Mouse (Mus musculus): Measurements from ENCODE around the gene Gpc6. TPM values are rescaled to one million over a fixed set of nuclear protein-coding genes. Genes with fewer than 3 reads are reported as not detected.

The Gpc6 gene
- polyA plus RNA-seq, 1 experiment from 2014 or later = 31.8 TPM

DNA sequence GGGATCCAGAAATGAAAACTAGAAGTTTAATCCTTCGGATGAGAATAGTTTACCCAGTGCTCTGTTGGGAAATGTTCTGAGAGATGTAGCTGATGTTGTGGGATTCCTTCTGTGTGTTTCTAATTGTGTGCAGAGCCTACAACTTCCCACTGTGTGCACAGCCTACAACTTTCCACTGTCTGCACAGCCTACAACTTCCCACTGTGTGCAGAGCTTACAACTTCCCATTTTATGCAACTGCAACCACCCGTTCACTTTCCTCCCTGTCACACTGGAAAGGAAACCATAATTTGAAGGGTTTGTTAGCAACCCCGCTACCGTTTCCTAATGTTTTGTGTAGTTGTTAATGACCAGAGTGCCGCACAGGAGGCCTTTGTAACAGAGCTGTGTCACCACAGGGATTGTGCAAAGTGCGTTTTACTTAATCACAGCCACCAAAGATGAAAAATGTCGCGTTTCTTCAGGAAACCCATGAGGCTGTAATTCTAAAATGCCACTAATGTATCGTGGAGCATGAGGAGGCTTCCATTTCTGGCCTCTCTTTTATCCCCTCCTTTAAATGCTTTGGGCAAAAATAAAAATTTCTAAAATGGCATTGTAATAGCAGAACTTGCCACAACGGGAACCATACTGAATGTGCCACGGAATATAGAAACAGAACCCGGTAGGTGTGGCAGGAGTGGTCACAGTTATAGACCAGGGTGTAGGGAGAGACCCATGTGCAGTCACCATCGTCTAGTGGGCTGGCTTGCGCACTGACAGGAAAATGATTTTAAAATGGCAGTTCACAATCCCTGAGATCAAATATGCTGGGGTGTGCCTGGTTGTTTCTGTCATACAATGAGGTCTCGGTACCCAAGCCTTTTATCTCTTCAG lies 853.7 kb downstream of the Gpc6 start:
- H3K4me1 ChIP-seq = no peaks in the 10 kb centered on the region
- no peaks in the 10 kb centered on the region for H3K9me3 ChIP-seq
- no peaks in the 10 kb centered on the region for H3K36me3 ChIP-seq
- no peak for DNase-seq (ENCODE audit: low spot score)
- H3K27me3 ChIP-seq (ENCODE audit: insufficient read depth, poor library complexity, severe bottlenecking) = no peaks in the 10 kb centered on the region
- no peak overlapping the region for H3K4me3 ChIP-seq
- no peak overlapping the region for H3K27ac ChIP-seq
- 86% methylated on average over 15 of the region's 15 CpGs for WGBS

DNA sequence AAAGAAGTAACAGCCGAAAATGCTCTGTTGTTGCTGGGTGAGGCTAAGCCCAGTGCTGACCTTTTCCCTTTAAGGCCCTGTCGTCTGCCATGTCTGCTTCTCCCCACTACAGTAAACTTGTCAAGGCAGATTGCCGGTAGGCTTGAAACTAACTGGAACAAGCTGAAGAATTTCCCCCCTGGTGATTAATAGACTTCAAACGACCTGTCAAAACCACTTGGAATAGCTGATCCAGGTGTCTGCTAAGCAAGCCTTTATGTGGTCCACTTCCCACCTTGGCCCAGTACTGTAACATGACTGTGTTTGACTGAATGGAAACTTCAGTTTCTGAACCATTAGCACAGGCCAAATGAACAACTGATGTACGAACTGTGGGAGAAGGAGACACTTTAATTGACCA lies 856.6 kb downstream of the Gpc6 start:
- no peak for DNase-seq (ENCODE audit: low spot score)
- H3K36me3 ChIP-seq = no peaks in the 10 kb centered on the region
- 0 out of 2 replicates have a peak, but pooled peaks cover 3% of the 10 kb centered on the region for H3K27me3 ChIP-seq (ENCODE audit: insufficient read depth, poor library complexity, severe bottlenecking)
- H3K4me3 ChIP-seq = no peak overlapping the region
- H3K4me1 ChIP-seq = no peaks in the 10 kb centered on the region
- no peak overlapping the region for H3K27ac ChIP-seq
- H3K9me3 ChIP-seq = no peaks in the 10 kb centered on the region
- WGBS = 62% methylated on average over 5 of the region's 5 CpGs

DNA sequence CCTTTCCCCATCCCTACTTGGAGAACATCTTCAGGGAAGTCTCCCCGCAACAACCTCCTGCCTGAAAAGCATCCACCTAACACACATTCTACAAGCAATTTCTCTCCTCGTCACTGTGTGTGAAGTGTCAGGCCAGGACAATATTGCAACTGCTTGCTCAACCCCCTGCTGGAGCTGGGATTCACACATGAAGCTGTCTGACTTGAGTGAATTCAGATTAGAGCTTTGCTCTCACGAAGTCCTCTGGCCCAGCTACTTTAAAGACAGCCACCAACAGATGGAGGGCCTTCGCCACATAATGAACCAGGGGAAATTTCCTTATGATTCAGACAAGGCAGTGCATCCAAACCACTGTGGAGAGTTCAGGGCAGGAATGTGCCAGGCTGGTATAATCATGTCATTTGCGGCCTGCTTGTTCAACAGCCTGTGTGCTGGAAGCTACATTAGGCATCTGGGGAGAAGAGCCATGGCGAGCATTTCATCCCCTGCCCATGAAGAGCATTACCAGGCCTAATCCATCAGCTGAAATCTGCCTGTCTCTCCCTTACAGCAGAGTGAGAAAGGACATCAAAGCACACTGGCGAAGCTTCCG lies 858.7 kb downstream of the Gpc6 start:
- no peak for DNase-seq (ENCODE audit: low spot score)
- H3K27me3 ChIP-seq (ENCODE audit: insufficient read depth, poor library complexity, severe bottlenecking) = 0 out of 2 replicates have a peak, but pooled peaks cover 3% of the 10 kb centered on the region
- no peak overlapping the region for H3K27ac ChIP-seq
- no peaks in the 10 kb centered on the region for H3K36me3 ChIP-seq
- H3K9me3 ChIP-seq = no peaks in the 10 kb centered on the region
- 79% methylated on average over 8 of the region's 8 CpGs for WGBS
- H3K4me3 ChIP-seq = no peak overlapping the region
- no peaks in the 10 kb centered on the region for H3K4me1 ChIP-seq

DNA sequence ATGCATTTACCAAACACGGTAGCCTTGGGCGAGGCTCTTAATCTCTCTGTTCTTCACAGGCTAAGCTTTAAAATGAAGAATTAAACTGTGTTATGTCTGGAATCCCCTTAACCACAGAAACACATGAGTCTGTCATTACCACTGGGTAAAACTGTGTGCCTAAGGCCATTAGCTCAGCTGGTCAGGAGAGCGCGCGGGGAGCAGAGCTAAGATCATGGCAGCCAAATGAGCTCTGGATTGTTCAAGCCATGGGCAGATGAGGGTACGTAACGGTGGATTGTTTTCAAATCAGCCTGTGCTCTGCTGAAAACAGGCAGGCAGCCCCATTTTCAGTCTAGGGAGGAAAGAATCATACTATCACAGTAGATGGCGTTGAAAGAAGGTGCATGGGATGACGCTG lies 859.8 kb downstream of the Gpc6 start:
- Histone ChIP-seq H3K4me3 (no peak overlapping the region), H3K36me3 (no peaks in the 10 kb centered on the region), H3K4me1 (no peaks in the 10 kb centered on the region), H3K27me3 (ENCODE audit: insufficient read depth, poor library complexity, severe bottlenecking) (0 out of 2 replicates have a peak, but pooled peaks cover 3% of the 10 kb centered on the region), H3K9me3 (no peaks in the 10 kb centered on the region), H3K27ac (no peak overlapping the region)
- WGBS = 90% methylated on average over 9 of the region's 9 CpGs
- no peak for DNase-seq (ENCODE audit: low spot score)

DNA sequence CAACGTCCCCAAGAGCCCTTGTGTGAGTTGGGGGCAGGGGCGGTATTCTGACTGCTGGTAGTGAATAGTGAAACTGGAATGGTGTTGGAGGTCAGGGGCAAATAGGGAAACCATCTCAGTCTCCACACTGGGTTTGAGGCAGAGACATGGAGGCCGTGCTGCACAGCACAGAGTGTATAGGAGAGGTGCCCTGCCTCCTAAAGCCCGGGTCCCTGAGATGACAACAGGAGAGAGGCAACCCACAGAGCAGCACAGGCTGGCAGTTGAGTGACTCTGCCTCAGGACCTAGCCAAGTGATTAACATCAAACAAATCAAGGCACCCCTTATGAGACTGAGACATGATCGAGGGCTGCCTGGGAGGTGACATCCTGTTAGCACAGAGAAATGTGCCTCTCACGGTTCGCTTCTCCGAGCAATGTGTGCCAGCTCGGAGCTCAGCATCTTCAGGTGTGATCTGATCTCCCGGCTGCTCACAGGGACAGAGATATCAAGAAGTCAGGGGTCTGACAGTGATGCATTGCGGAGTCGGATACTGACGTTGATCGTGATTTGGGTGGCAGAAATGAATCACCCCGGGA lies 860.5 kb downstream of the Gpc6 start:
- Histone ChIP-seq H3K27me3 (ENCODE audit: insufficient read depth, poor library complexity, severe bottlenecking) (0 out of 2 replicates have a peak, but pooled peaks cover 3% of the 10 kb centered on the region), H3K27ac (no peak overlapping the region), H3K9me3 (no peaks in the 10 kb centered on the region), H3K4me1 (no peaks in the 10 kb centered on the region), H3K4me3 (no peak overlapping the region), H3K36me3 (no peaks in the 10 kb centered on the region)
- no peak for DNase-seq (ENCODE audit: low spot score)
- 81% methylated on average over 15 of the region's 15 CpGs for WGBS

DNA sequence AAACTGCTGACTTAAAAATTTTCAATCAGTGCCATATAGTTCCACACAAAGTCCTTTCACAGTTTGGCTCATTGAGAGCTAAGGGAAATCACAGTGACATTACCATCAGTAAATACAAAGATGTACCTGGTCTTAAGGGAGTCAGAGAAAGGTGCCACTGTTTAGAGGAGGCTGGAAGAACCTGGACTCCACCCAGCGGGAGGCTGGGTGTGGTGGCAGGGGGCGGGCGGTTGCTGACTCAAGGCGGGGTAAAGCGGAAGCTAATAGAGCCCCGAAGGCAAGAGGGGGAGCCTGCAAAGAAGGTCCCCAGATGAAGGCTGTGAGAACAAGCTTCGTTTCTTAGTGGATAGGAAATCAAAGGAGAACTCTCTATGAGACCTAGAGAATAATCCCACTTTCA lies 861.5 kb downstream of the Gpc6 start:
- DNase-seq (ENCODE audit: low spot score) = no peak
- H3K9me3 ChIP-seq = no peaks in the 10 kb centered on the region
- no peak overlapping the region for H3K4me3 ChIP-seq
- H3K4me1 ChIP-seq = no peaks in the 10 kb centered on the region
- no peaks in the 10 kb centered on the region for H3K36me3 ChIP-seq
- H3K27me3 ChIP-seq (ENCODE audit: insufficient read depth, poor library complexity, severe bottlenecking) = 0 out of 2 replicates have a peak, but pooled peaks cover 3% of the 10 kb centered on the region
- WGBS = 47% methylated on average over 7 of the region's 7 CpGs
- H3K27ac ChIP-seq = no peak overlapping the region

DNA sequence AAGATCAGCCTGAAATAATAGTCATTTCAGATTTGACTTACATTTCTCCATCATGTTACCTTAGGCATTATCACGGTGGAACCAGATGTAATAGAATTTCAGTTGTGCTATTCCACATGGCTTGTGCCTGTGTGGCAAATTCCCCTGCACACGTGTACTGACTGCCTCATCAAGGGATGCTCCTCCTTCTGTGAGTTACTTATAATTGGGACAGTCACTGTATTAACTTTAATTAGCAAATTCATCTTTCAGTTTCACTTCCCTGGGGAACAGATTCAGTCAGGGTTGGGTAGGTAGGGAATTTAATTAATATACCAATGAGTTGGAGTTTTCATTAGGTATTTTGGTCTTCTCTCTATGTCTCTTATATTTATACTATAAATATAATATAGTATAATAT lies 869.8 kb downstream of the Gpc6 start:
- Histone ChIP-seq H3K36me3 (no peaks in the 10 kb centered on the region), H3K9me3 (no peaks in the 10 kb centered on the region), H3K4me3 (no peak overlapping the region), H3K4me1 (no peaks in the 10 kb centered on the region), H3K27me3 (ENCODE audit: insufficient read depth, poor library complexity, severe bottlenecking) (no peaks in the 10 kb centered on the region), H3K27ac (no peak overlapping the region)
- WGBS = 78% methylated on average over 2 of the region's 2 CpGs
- DNase-seq (ENCODE audit: low spot score) = no peak

DNA sequence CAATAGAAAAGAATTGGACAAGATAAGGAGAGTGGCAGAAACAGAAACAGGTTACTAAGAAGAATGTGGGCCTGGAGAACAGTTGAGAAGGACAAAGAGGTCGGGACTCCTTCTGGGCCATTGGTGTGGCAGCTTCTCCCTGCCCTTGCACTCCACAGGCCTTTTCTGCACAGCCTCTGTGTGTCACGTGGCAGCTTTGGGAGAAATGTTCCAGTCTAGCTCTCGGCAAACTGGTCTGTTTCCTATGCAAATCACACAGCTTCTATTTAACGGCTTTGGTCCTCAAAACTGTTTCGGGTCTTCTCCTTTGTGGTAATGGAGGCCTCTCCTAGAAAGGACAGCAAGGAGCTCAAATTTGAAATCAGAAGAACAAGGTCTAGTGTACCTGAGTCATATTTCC lies 871.5 kb downstream of the Gpc6 start:
- H3K9me3 ChIP-seq = no peaks in the 10 kb centered on the region
- no peaks in the 10 kb centered on the region for H3K27me3 ChIP-seq (ENCODE audit: insufficient read depth, poor library complexity, severe bottlenecking)
- no peak overlapping the region for H3K27ac ChIP-seq
- no peaks in the 10 kb centered on the region for H3K36me3 ChIP-seq
- H3K4me1 ChIP-seq = no peaks in the 10 kb centered on the region
- no peak overlapping the region for H3K4me3 ChIP-seq
- DNase-seq (ENCODE audit: low spot score) = no peak
- 77% methylated on average over 5 of the region's 5 CpGs for WGBS

DNA sequence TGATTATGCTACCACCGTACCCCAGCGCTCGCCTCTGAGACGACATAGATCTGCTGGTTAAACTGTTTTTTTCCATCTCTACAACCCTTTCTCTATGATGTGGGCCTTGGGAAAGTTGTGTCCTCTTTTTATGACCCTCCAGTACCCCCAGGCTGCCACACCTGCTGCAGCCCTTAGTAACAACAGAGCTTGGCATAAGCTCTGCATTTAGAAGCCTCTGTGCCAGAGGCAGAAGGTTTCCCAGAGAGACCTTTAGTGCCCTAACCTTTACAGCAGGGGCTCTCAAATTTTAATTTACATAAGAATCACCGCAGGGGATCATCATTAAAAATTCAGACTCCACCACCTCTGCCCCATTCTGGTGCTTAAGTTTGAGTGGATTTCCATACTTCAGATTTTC lies 875.3 kb downstream of the Gpc6 start:
- Histone ChIP-seq H3K9me3 (no peaks in the 10 kb centered on the region), H3K36me3 (no peaks in the 10 kb centered on the region), H3K27me3 (ENCODE audit: insufficient read depth, poor library complexity, severe bottlenecking) (no peaks in the 10 kb centered on the region), H3K4me1 (no peaks in the 10 kb centered on the region), H3K27ac (no peak overlapping the region), H3K4me3 (no peak overlapping the region)
- WGBS = 86% methylated on average over 5 of the region's 5 CpGs
- no peak for DNase-seq (ENCODE audit: low spot score)

DNA sequence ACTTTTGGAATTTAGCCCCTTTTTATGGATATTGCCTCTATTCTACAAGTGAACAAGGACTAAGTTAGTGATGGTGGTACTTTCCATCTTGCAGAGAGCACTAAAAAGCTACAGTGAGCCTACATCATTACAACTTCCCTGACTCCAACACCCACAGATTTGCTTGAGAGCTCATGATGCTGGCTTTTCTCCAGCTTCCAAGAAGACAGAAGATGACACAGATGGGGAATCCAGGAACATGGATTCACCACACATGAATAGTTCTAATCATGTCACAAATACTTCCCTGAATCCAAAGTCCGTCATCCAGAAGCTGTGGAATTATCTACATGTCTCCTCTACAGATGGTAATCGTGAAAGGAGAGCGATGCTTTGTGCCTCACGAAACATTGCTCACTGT lies 882.7 kb downstream of the Gpc6 start:
- Histone ChIP-seq H3K27ac (no peak overlapping the region), H3K27me3 (ENCODE audit: insufficient read depth, poor library complexity, severe bottlenecking) (no peaks in the 10 kb centered on the region), H3K4me3 (no peak overlapping the region), H3K36me3 (no peaks in the 10 kb centered on the region), H3K9me3 (no peaks in the 10 kb centered on the region), H3K4me1 (no peaks in the 10 kb centered on the region)
- DNase-seq (ENCODE audit: low spot score) = no peak
- 90% methylated on average over 4 of the region's 4 CpGs for WGBS

DNA sequence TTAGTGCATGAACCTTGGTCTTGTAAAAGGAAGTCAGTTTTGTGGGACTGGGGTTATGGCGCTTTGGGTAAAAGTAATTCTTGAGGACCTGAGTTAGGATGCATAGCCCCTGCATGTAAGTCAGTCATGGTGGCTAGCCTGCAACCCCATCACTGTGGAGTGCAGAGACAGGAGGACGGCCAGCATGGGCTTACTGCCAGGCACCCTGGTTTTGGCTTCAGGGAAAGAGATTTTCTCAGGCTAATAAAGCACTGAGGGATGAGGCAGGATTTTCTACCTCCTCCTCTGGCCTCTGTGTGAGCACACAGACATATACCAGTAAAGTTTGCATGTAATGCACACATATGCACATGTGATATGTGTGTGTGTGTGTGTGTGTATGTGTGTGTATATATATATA lies 883.2 kb downstream of the Gpc6 start:
- Histone ChIP-seq H3K9me3 (no peaks in the 10 kb centered on the region), H3K27ac (no peak overlapping the region), H3K4me1 (no peaks in the 10 kb centered on the region), H3K27me3 (ENCODE audit: insufficient read depth, poor library complexity, severe bottlenecking) (no peaks in the 10 kb centered on the region), H3K4me3 (no peak overlapping the region), H3K36me3 (no peaks in the 10 kb centered on the region)
- 84% methylated on average over 2 of the region's 2 CpGs for WGBS
- no peak for DNase-seq (ENCODE audit: low spot score)

DNA sequence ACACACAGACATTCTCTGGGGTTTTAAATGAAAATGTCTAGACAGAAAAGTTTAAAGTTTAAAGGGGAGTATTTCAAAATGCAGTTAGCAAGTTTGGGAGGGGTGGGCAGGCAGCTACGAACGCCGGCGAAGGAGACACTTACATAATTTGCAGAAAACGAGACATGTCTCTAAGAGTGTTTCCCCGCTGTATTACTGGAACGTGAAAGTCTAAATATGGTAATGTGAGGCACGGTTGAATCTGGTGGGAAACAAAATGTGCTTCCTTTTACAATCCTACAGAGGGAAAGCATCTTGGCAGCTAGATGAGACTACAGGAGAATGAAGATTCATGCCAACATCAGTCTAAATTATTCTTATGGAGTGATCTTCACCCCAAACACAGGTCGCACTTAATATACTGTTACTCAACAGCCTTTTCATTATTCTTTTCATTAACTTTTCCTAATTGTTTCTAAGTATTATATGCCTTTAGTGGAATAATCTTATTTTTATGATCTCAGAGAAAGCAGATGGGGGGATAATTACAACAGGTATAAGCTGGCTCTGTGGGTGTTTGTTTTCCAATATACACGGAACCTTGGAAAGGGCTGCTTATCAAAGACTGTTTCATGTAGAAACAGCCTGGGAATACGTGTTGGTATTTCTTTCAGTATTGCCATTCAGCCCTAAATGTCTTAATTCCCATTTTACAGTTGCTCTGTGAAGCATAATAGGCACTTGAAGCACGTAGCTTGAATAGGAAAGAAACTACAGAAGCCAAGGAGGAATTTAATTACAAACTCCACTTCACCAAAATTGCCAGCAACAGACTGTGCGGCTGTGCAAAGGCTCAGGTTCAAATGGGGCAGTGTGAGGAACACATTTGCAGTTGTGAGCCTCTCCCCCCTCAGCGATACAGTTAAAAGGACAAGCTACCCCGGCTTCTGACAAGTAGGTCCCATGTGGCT lies 885.5 kb downstream of the Gpc6 start:
- 88% methylated on average over 15 of the region's 15 CpGs for WGBS
- H3K4me1 ChIP-seq = no peaks in the 10 kb centered on the region
- H3K4me3 ChIP-seq = no peak overlapping the region
- no peaks in the 10 kb centered on the region for H3K36me3 ChIP-seq
- H3K9me3 ChIP-seq = no peaks in the 10 kb centered on the region
- DNase-seq (ENCODE audit: low spot score) = no peak
- no peaks in the 10 kb centered on the region for H3K27me3 ChIP-seq (ENCODE audit: insufficient read depth, poor library complexity, severe bottlenecking)
- no peak overlapping the region for H3K27ac ChIP-seq

Measured in heart, embryonic 10.5 days (tissue).